Mouse (Mus musculus): ENCODE measurements around the gene Knl1.
A peak's percentile ranks its signal among the peaks of the same experiment; 100 is the strongest.

Gene Knl1

GRCm38 (mm10) chr2:119040882-119041281 is 6.0 kb upstream of the Knl1 start:
- DNase-seq, result peak; percentile 43 to 61

- no peak for DNase-seq
These were observed 1.8 kb upstream of the Knl1 start for GRCm38 (mm10) chr2:119045163-119045562.

- no peak for DNase-seq
These were observed 930 bp downstream of the Knl1 start for GRCm38 (mm10) chr2:119047849-119048248.

- DNase-seq, result no peak
These were observed 3.3 kb downstream of the Knl1 start for GRCm38 (mm10) chr2:119050132-119050650.

DNA sequence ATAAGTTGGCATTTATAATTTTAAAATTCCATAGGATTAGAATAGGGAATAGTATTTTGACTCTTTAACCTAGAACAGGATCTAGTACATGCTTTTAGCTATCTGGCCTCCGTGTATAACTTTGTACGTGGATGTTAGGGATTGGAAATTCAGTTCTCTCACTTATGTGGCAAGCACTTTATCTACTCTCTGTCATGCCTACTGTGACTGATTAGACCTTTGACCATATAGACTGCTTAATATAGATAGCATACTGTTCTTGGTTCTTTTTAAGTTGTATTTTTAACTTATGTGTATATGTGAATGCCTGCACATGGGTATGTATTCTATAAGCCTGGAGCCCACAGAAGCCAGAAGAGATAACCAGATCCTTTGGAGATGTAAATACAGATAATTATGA is 13.2 kb downstream of the Knl1 start:
- DNase-seq, result no peak

- no peak for DNase-seq
These were observed 25.5 kb downstream of the Knl1 start for GRCm38 (mm10) chr2:119072397-119072796.

- DNase-seq, result no peak
These were observed 39.2 kb downstream of the Knl1 start for GRCm38 (mm10) chr2:119086156-119086555.

GRCm38 (mm10) chr2:119101552-119101951 is 54.6 kb downstream of the Knl1 start:
- no peak for DNase-seq

- DNase-seq, result no peak
These were observed 59.7 kb downstream of the Knl1 start for GRCm38 (mm10) chr2:119106583-119106982.

DNA sequence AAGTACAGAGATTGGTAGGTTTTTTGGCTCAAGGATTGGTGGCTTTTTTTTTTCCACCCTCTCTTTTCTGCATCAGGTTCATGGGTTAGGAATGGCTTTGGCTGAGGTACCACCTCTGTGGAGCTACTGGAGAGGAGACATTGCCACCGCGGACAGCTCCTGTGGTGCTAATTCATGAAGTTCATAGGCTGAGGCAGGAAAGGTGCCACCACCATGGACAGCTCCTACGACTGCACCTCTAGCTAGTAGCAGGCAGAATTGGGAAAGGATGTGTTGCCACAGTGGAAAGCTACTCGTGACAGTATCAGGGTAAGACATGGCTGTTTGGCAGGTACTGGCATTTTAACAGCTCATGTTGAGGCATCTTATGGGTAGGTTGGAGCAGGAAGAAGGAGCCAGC is 61.6 kb downstream of the Knl1 start:
- DNase-seq, result no peak

DNA sequence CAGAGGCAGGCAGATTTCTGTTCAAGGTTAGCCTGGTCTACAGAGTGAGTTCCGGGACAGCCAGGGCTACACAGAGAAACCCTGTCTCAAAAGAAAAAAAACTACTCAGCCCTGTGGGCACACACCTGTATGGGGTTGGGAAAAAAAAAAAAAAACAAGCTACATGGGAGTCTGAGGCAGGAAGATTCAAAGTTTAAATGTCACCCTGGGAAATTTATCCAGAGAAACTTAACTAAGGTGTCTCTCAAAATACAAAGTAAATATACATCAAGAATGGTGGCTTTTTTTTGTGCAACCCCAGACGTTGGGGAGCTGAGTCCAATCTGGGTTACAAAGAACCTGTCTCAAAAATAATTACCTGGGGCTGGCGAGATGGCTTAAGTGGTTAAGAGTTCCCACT is 64.1 kb downstream of the Knl1 start:
- no peak for DNase-seq

GRCm38 (mm10) chr2:119112438-119113112 is 65.7 kb downstream of the Knl1 start, which contains the start of gene Rad51:
TSS of gene Rad51 (plus strand) at chr2:119112793.
- peak; percentile 91 to 92 for DNase-seq

- DNase-seq, result no peak
These were observed 66.4 kb downstream of the Knl1 start for GRCm38 (mm10) chr2:119113121-119113925.

DNA sequence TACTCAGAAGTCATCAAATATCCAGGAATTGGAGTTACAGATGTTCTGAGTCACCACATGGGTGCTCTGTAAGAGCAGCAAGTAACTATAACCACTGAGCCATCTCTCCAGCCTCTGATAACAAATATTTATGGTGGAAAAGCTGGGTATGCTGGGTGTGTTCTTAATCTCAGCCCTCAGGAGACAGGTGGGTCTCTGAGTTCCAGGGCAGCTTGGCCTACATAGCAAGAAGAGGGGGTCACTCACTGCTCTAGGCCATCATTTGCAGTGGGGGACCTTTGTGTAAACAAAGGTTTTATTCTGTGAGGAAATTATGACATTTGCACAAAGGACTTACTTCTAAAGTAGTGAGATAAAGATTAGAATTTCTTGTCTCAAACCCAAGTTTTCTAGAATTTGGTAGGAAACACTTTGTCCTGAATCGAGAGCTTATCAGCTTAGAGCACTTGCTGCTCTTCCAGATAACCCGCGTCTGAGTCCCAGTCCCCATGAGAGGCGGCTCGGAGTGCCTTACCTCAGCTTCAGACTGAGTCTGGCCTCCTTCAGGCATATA is 89.5 kb downstream of the Knl1 start:
- no peak for DNase-seq

DNA sequence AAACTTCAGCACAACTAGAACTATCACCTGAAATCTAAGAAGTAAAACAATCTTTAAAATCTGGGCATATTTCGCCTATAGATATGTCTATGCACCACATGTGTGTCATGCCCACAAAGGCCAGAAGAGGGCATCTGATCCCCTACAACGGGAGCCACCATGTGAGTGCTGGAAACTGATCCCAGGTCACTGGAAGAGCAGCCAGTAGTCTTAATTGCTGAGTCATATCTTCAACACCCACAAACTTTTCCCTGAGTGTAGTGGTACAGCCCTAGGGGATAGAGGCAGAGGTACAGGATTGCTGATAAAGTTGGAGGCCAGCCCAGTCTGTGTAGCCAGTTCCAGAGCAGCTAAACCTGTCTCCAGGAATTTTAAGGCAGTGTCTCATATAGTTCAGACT is 98.3 kb downstream of the Knl1 start:
- DNase-seq, result peak; percentile 26 to 30

DNA sequence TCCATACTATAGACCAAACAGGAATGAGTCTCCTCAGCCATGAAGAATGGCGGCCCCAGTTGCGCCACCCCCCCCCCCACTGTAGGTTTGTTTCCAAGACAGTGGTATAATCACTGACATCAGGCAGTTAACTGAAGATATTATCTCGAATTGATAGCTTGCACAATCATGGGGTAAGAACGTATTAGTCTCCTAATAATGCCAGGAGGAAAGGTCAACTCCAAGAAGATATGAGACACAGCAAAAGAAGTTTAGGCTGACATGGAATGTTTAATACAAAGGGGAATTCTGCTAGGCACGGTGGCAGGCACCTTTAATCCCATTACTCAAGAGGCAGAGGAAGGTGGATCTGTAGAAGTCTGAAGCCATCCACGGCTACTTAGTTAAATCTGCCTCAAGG is 99.5 kb downstream of the Knl1 start:
- no peak for DNase-seq

DNA sequence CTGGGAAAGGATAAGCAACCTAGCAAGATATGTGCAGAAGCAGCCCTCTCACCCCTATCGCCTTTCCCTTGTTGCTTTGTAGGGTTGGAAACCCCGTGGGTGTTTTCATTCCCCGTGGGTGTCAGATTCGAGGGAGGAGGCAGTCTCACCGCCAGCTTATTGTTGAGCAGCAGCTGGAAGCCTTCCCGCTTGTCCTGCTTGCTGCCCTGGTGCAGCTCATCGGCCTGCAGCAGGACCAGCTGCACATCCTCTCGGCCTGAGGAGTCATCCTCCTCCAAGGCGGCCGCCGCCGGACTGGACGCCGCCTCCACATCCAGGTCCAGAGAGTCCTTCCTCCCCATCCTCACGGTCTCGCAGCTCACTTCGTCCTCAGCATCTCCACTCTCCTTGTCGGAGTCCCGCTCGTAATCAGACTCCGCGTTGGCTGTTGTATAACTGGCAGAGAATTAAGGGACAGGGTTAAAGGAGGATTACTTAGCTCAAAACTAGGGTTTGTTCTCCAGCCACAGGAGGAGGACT is 100.3 kb downstream of the Knl1 start:
- DNase-seq, result no peak

GRCm38 (mm10) chr2:119147775-119148174 is 100.9 kb downstream of the Knl1 start:
- DNase-seq, result no peak

- DNase-seq, result no peak
These were observed 105.3 kb downstream of the Knl1 start for GRCm38 (mm10) chr2:119152255-119152654.

DNA sequence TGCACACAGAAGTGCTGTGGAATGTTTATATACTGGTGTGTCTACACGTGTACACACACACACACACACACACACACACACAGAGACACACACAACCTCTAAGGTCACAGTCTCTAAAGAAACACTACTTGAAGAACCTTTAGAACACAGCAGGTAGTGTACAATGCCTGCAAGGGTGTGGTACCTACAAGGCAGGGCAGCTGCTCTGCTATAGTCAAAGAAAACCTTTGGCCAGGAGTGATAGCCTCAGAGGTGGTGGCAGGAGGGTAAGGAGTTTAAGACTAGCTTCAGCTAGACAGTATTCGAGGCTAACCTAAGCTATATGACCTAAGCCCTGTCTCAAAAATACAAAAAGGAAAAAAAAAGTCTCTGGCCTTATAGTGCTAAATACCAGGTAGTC is 107.8 kb downstream of the Knl1 start:
- DNase-seq, result no peak

Measured in cerebellum, postnatal 10 days (tissue).